Mouse (Mus musculus) forebrain, embryonic 16.5 days (tissue): ENCODE data around the gene Arrb2. TPM values are rescaled to one million over a fixed set of nuclear protein-coding genes. Genes with fewer than 3 reads are reported as not detected.
A peak's percentile ranks its signal among the peaks of the same experiment; 100 is the strongest.

Experiments used
- ATAC-seq: fragments of 200-750 bp; cut with Nextera tagmentation; 2 replicates; pipeline ENCODE4 v1.8.0; 2017; ENCODE audit warnings: mild to moderate bottlenecking, moderate library complexity
- H3K27ac ChIP-seq: fragments of 300-500 bp; sonication (generic); 2 replicates; pipeline ENCODE4 v1.5.1; 2014; ENCODE audit warnings: low read length, control low read depth
- H3K27me3 ChIP-seq: fragments of 300-500 bp; sonication (generic); replicated peaks from 2 replicates; pipeline ENCODE4 v1.6.1; 2014; ENCODE audit warnings: low read length; ENCODE audit not compliant: control insufficient read depth, insufficient read depth
- H3K36me3 ChIP-seq: fragments of 300-500 bp; sonication (generic); 2 replicates; pipeline ENCODE4 v1.6.1; 2014; ENCODE audit not compliant: control insufficient read depth, insufficient read depth
- H3K4me1 ChIP-seq: fragments of 300-500 bp; sonication (generic); replicated peaks from 2 replicates; pipeline ENCODE4 v1.6.1; 2014; ENCODE audit warnings: low read length; ENCODE audit not compliant: control insufficient read depth, insufficient read depth
- H3K4me2 ChIP-seq: fragments of 300-500 bp; sonication (generic); 2 replicates; pipeline ENCODE4 v1.6.1; 2014; ENCODE audit warnings: mild to moderate bottlenecking, low read length, control low read depth
- H3K4me3 ChIP-seq: fragments of 300-500 bp; sonication (generic); replicated peaks from 2 replicates; pipeline ENCODE4 v1.5.1; 2014; ENCODE audit warnings: mild to moderate bottlenecking, low read length, control low read depth
- H3K9ac ChIP-seq: fragments of 300-500 bp; sonication (generic); replicated peaks from 2 replicates; pipeline ENCODE4 v1.6.1; 2014; ENCODE audit warnings: low read depth, low read length, control low read depth
- H3K9me3 ChIP-seq: fragments of 300-500 bp; sonication (generic); 2 replicates; pipeline ENCODE4 v1.6.1; 2016; ENCODE audit warnings: low read length; ENCODE audit not compliant: control insufficient read depth
- WGBS: fragments of 180-500 bp; shearing (Covaris S2); extraction: QIAGEN DNeasy Blood & Tissue Kit; methylation state at CpG from one replicate; pipeline ENCODE4 v1.1.7; 2014; 5-methylcytosine and 5-hydroxymethylcytosine counted together
- polyA plus RNA-seq: library from polyadenylated mRNA; unstranded; fragments of >200 nt; fragmentation: Nextera tagmentation; extraction: Ambion mirVana; gene quantifications from 2 replicates; pipeline ENCODE4 v1.2.1, GENCODE M21; 2015

The Arrb2 gene
- polyA plus RNA-seq, 1 experiment from 2014 or later, result 51.2 TPM

DNA sequence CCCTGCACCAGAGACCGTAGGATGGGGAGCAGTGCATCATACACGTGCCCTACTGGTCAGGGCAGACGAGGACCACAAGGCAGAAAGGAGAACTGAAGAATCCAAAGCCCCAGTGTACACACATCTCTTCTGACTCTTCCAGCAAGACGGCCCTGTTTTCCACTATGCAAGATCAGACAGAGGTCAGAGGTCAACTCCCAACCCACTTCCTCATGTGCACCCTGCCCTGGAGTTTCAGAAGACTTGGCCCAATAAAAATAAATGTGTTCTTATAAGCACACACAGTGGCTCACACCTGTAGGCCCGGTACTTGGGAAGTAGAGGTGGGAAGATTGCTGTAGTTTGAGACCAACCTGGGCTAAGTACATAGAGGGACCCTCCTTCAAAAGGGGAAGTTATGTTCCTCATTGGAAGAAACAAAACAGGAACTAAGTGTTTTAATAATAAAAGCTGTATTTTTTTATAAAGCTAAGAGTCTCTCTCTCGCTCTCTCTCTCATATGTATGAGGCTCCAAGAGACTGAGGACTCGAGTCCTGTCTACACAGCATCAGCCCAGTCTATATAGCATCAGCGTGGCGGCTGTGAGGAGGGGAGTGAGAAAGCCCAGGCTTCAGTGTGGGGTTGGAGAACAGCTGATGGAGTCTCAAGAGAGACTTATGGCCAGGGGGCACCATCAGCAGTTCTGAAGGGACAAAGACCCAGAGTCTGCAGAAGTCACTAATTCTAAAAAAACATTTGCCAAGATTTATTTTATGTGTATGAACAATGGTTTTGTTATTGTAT, 21.0 kb downstream of the Arrb2 start:
- 92% methylated on average over 9 of the region's 9 CpGs for WGBS
- no peak for ATAC-seq
- H3K9ac ChIP-seq, result no peak overlapping the region

DNA sequence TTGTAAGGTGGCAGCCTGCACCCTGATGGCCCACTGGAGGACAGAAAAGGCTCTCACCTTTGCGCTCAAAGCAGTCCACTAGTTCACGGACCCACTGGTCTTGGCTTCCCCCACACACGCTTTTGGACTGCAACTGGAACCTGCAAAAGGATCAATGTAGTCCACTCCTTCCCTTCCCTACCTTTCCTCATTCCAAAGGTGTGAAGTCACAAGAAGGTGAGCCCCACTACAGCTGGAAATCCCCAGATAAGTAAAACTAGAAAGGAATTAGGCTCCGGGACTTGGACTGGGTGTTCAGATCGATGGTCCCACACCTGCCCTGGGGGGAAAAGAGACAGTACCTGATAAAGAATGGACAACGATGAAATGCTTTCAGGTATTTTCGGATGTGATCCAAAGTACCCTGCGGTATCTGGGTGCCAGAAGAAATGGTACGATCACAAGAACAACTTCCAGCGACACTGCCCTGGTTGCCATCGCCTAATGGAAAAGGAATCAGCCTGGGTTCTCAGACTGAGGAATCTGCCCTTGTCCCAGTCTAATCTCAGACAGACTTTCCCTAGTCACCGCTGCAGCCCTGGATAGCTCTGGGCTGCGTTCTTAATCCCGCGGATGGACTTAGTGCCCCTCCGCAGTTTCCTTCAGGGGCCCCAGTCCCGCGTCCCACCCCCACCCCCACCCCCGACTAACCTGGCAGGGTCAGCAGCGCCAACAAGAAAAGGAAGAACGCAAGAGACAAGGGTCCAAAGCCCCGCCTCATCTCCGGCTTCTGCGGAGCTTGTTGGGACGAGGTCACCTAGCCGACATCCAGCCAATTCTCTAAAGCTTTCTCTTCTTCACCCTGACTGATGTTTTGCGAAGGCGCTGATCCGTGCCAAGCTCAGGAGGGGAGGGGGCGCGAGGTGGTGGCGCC, 26.5 kb downstream of the Arrb2 start, which contains the start of gene Zmynd15:
Gene Zmynd15, plus strand, starts transcription at position 746 of the 913 bp plus-strand sequence.
- no peaks in the 10 kb centered on the region for H3K9me3 ChIP-seq

More for the DNA sequence above, 21.0 kb downstream of the Arrb2 start:
- Histone ChIP-seq H3K4me1 (peaks cover 15% of the 10 kb centered on the region), H3K4me3 (no peak overlapping the region), H3K27ac (no peak overlapping the region), H3K4me2 (no peak overlapping the region), H3K9me3 (no peaks in the 10 kb centered on the region), H3K36me3 (no peaks in the 10 kb centered on the region), H3K27me3 (peaks cover 5% of the 10 kb centered on the region)

GRCm38 (mm10) chr11:70459601-70460101, 27.2 kb downstream of the Arrb2 start, which contains the start of gene Cxcl16:
TSS of gene Cxcl16 (minus strand) at chr11:70459984.
- H3K9me3 ChIP-seq, result no peaks in the 10 kb centered on the region
- H3K27ac ChIP-seq, result no peak within 1 kb of the TSS
- peaks cover 10% of the 10 kb centered on the region for H3K4me1 ChIP-seq
- ATAC-seq, result no peak
- peak within 1 kb of the TSS; percentile 56 for H3K9ac ChIP-seq
- no peaks in the 10 kb centered on the region for H3K36me3 ChIP-seq
- WGBS, result 5% methylated on average over 30 of the region's 30 CpGs
- H3K4me2 ChIP-seq, result peak within 1 kb of the TSS; percentile 72
- peak within 1 kb of the TSS; percentile 43 for H3K4me3 ChIP-seq
- peaks cover 24% of the 10 kb centered on the region for H3K27me3 ChIP-seq

More for the DNA sequence above, 26.5 kb downstream of the Arrb2 start, which contains the start of gene Zmynd15:
- no peaks in the 10 kb centered on the region for H3K36me3 ChIP-seq
- H3K27ac ChIP-seq, result no peak within 1 kb of the TSS
- 21% methylated on average over 29 of the region's 32 CpGs for WGBS
- peak within 1 kb of the TSS; percentile 56 for H3K9ac ChIP-seq
- H3K4me3 ChIP-seq, result peak within 1 kb of the TSS; percentile 43
- peaks cover 10% of the 10 kb centered on the region for H3K4me1 ChIP-seq
- peaks cover 21% of the 10 kb centered on the region for H3K27me3 ChIP-seq
- no peak for ATAC-seq
- H3K4me2 ChIP-seq, result peak within 1 kb of the TSS; percentile 72

DNA sequence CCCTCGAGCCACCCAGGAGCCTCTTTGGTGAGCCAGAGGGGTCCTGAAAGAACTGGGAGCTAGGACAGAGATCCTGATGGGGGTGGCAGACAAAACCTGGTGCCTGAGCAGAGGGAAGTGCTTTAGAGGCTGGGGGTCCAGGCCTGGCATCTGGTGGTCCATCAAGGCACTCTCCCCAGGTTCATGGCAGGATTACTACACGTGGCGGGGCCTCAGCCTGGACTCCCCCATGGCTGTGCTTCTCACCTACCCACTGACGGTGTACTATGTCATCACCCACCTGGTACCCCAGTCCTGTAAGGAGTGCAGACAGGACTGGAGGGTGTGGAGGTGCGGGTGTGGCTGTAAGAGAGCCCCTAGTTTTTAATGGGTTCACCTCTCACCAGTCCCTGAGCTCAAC, 31.5 kb downstream of the Arrb2 start:
- H3K9me3 ChIP-seq, result no peaks in the 10 kb centered on the region
- peaks cover 19% of the 10 kb centered on the region for H3K4me1 ChIP-seq
- H3K36me3 ChIP-seq, result no peaks in the 10 kb centered on the region
- no peak overlapping the region for H3K4me3 ChIP-seq
- peaks cover 16% of the 10 kb centered on the region for H3K27me3 ChIP-seq
- no peak overlapping the region for H3K9ac ChIP-seq
- no peak overlapping the region for H3K27ac ChIP-seq
- no peak for ATAC-seq
- H3K4me2 ChIP-seq, result no peak overlapping the region
- WGBS, result 74% methylated on average over 5 of the region's 5 CpGs

- ATAC-seq, result no peak
- Histone ChIP-seq H3K9me3 (no peaks in the 10 kb centered on the region), H3K27me3 (peaks cover 10% of the 10 kb centered on the region; the same call in 1 of the 2 replicates), H3K9ac (peak overlapping the region; percentile 30), H3K4me3 (peak overlapping the region; percentile 21; the same call in 1 of the 2 replicates), H3K4me2 (peak overlapping the region; percentile 53), H3K27ac (no peak overlapping the region), H3K36me3 (no peaks in the 10 kb centered on the region), H3K4me1 (peaks cover 12% of the 10 kb centered on the region)
- 24% methylated on average over 16 of the region's 16 CpGs for WGBS
Observed at GRCm38 (mm10) chr11:70465211-70465610, 32.8 kb downstream of the Arrb2 start.

- peak overlapping the region; percentile 51 for H3K9ac ChIP-seq
- H3K4me3 ChIP-seq, result peak overlapping the region; percentile 21
- peaks cover 12% of the 10 kb centered on the region for H3K4me1 ChIP-seq
- H3K36me3 ChIP-seq, result no peaks in the 10 kb centered on the region
- peak overlapping the region; percentile 53 for H3K4me2 ChIP-seq
- WGBS, result 5% methylated on average over 23 of the region's 23 CpGs
- no peak overlapping the region for H3K27ac ChIP-seq
- H3K27me3 ChIP-seq, result 0 out of 2 replicates have a peak, but pooled peaks cover 5% of the 10 kb centered on the region
- no peak for ATAC-seq
- H3K9me3 ChIP-seq, result no peaks in the 10 kb centered on the region
Observed at GRCm38 (mm10) chr11:70465824-70466223, 33.4 kb downstream of the Arrb2 start.

- no peak for ATAC-seq
Observed at GRCm38 (mm10) chr11:70467902-70468619, 35.6 kb downstream of the Arrb2 start.

DNA sequence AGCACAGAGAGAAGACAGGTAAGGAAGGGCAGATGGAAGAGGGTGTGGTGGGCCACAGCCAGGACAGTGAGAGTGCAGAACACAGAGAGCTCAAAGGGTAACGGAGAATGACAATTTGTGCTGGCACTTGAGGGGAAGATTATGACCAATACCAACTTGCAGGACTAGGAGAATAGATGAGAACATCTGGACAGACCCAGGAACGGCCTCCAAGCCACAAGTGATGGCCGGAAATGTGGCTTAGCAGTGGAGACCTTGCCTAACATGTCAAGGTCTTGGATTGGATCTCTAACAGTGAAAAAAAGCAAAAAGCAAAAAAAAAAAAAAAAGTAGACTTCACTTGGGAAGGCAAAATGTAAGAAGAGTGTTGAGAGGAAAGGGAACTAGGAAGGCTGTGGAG, 37.3 kb downstream of the Arrb2 start:
- Histone ChIP-seq H3K4me2 (no peak overlapping the region), H3K27ac (no peak overlapping the region), H3K9ac (no peak overlapping the region), H3K9me3 (no peaks in the 10 kb centered on the region), H3K27me3 (0 out of 2 replicates have a peak, but pooled peaks cover 2% of the 10 kb centered on the region), H3K4me1 (peaks cover 12% of the 10 kb centered on the region), H3K4me3 (no peak overlapping the region), H3K36me3 (no peaks in the 10 kb centered on the region)
- ATAC-seq, result no peak
- WGBS, result 85% methylated on average over 3 of the region's 3 CpGs

More at GRCm38 (mm10) chr11:70467902-70468619, 35.6 kb downstream of the Arrb2 start:
- no peaks in the 10 kb centered on the region for H3K9me3 ChIP-seq
- H3K4me2 ChIP-seq, result no peak overlapping the region
- H3K4me3 ChIP-seq, result no peak overlapping the region
- WGBS, result 82% methylated on average over 5 of the region's 5 CpGs
- no peaks in the 10 kb centered on the region for H3K36me3 ChIP-seq
- no peak overlapping the region for H3K9ac ChIP-seq
- H3K27me3 ChIP-seq, result 0 out of 2 replicates have a peak, but pooled peaks cover 5% of the 10 kb centered on the region
- H3K4me1 ChIP-seq, result peaks cover 12% of the 10 kb centered on the region
- no peak overlapping the region for H3K27ac ChIP-seq
